Mouse (Mus musculus) megakaryocyte, embryonic 14.5 days (primary cell): ENCODE measurements around the gene Xpnpep1.

Experiments used
- FLI1 ChIP-seq: IDR thresholded peaks from 2 replicates; pipeline ENCODE4 v1.6.1; 2012; ENCODE audit warnings: low read length, inconsistent platforms, mixed read lengths
- GATA1 ChIP-seq: IDR thresholded peaks from 3 replicates; pipeline ENCODE4 v1.6.1; 2012; ENCODE audit warnings: mixed read lengths, low read length, inconsistent platforms, borderline replicate concordance

- TF ChIP-seq GATA1 (no peak), FLI1 (no peak)
Measured at GRCm38 (mm10) chr19:53071651-53072050, 31.6 kb upstream of the Xpnpep1 start.
